Mouse (Mus musculus) T-cell, adult 2 months (primary cell): ENCODE measurements at regions not wholly inside any gene's neighbourhood (a gene's known extent, or its start where the extent isn't known, plus 50 kb on each side); places are given as distances from the start of the nearest gene placed in this dataset.

ENCODE experiments used
- DNase-seq: peaks from one replicate; pipeline ENCODE4 v3.0.0; 2022; ENCODE audit warnings: low spot score

GRCm38 (mm10) chr15:50246418-50247186, 3638.1 kb upstream of the Gm7489 start:
- no peak for DNase-seq

GRCm38 (mm10) chr15:50260057-50260456, 3624.6 kb upstream of the Gm7489 start:
- no peak for DNase-seq

GRCm38 (mm10) chr15:50261245-50261872, 3623.3 kb upstream of the Gm7489 start:
- peak; percentile 33 for DNase-seq

- no peak for DNase-seq
These were observed 3617.2 kb upstream of the Gm7489 start for GRCm38 (mm10) chr15:50267542-50267941.

- DNase-seq: no peak
These were observed 3613.1 kb upstream of the Gm7489 start for GRCm38 (mm10) chr15:50271646-50272045.

- no peak for DNase-seq
These were observed 3602.1 kb upstream of the Gm7489 start for GRCm38 (mm10) chr15:50282576-50282975.

- no peak for DNase-seq
These were observed 3601.2 kb upstream of the Gm7489 start for GRCm38 (mm10) chr15:50283491-50283890.

- no peak for DNase-seq
These were observed 3582.9 kb upstream of the Gm7489 start for GRCm38 (mm10) chr15:50301831-50302230.

GRCm38 (mm10) chr15:50304085-50304484, 3580.6 kb upstream of the Gm7489 start:
- no peak for DNase-seq

- DNase-seq: no peak
These were observed 3563.9 kb upstream of the Gm7489 start for GRCm38 (mm10) chr15:50320796-50321195.

GRCm38 (mm10) chr15:50345536-50345935, 3539.2 kb upstream of the Gm7489 start:
- DNase-seq: no peak

GRCm38 (mm10) chr15:50346953-50347352, 3537.8 kb upstream of the Gm7489 start:
- DNase-seq: no peak

- no peak for DNase-seq
These were observed 3524.4 kb upstream of the Gm7489 start for GRCm38 (mm10) chr15:50360033-50360988.

GRCm38 (mm10) chr15:50361334-50361733, 3523.4 kb upstream of the Gm7489 start:
- peak; percentile 14 for DNase-seq

- DNase-seq: no peak
These were observed 3522.8 kb upstream of the Gm7489 start for GRCm38 (mm10) chr15:50361751-50362507.

GRCm38 (mm10) chr15:50400006-50400781, 3484.5 kb upstream of the Gm7489 start:
- DNase-seq: peak; percentile 25

GRCm38 (mm10) chr15:50401386-50401785, 3483.3 kb upstream of the Gm7489 start:
- DNase-seq: no peak

GRCm38 (mm10) chr15:50402551-50402950, 3482.2 kb upstream of the Gm7489 start:
- peak; percentile 24 for DNase-seq

- no peak for DNase-seq
These were observed 3480.8 kb upstream of the Gm7489 start for GRCm38 (mm10) chr15:50403883-50404282.

GRCm38 (mm10) chr15:50408985-50409384, 3475.7 kb upstream of the Gm7489 start:
- no peak for DNase-seq

- DNase-seq: no peak
These were observed 3467.1 kb upstream of the Gm7489 start for GRCm38 (mm10) chr15:50417641-50418040.
